Mouse (Mus musculus) cerebellum, postnatal 14 days (tissue): Measurements from ENCODE around the gene Lrrc29.
A peak's percentile ranks its signal among the peaks of the same experiment; 100 is the strongest.

ENCODE experiments used
- DNase-seq, 2 experiments: peaks; one replicate each; pipeline ENCODE4 v3.0.0; 2021; ENCODE audit warnings: mixed read lengths in 2 of 2

Gene Lrrc29

GRCm38 (mm10) chr8:105264024-105264982 is 61.8 kb downstream of the Lrrc29 start, which contains the start of the genes Tradd and Fbxl8:
Gene Tradd, minus strand, starts transcription at chr8:105264609.
Gene Fbxl8, plus strand, starts transcription at chr8:105264648.
- DNase-seq, result peak in 1 of 2 experiments; percentile 69

- no peak for DNase-seq
Observed at GRCm38 (mm10) chr8:105263244-105263912, 62.7 kb downstream of the Lrrc29 start.
